Mouse (Mus musculus) heart, adult 2 months (tissue): ENCODE results near the gene Slc24a1.

Experiments used
- CTCF ChIP-seq: fragments of 200-600 bp; IDR thresholded peaks from 2 replicates; pipeline ENCODE4 v1.8.1; 2022; ENCODE audit warnings: antibody characterized with exemption, mild to moderate bottlenecking, moderate library complexity
- EP300 ChIP-seq: fragments of 200-500 bp; IDR thresholded peaks from 2 replicates; pipeline ENCODE4 v1.6.1; 2011; ENCODE audit warnings: low read depth, low read length, control low read depth; ENCODE audit not compliant: insufficient read depth

GRCm38 (mm10) chr9:64941650-64942049, 9.8 kb downstream of the Slc24a1 start:
- TF ChIP-seq CTCF (no peak), EP300 (no peak)
